Mouse (Mus musculus): ENCODE measurements at regions not wholly inside any gene's neighbourhood (a gene's known extent, or its start where the extent isn't known, plus 50 kb on each side); places are given as distances from the start of the nearest gene placed in this dataset.

- no peaks in the 10 kb centered on the region for H3K4me1 ChIP-seq
- H3K9me3 ChIP-seq, result no peaks in the 10 kb centered on the region
- H3K4me3 ChIP-seq, result no peak overlapping the region
- ATAC-seq (ENCODE audit: extremely low read depth, insufficient number of reproducible peaks, low FRiP score, low TSS enrichment), result no peak
- H3K27me3 ChIP-seq (replicated peaks), result no peaks in the 10 kb centered on the region
- no peaks in the 10 kb centered on the region for H3K36me3 ChIP-seq
- no peak overlapping the region for H3K27ac ChIP-seq (replicated peaks)
- H3K9ac ChIP-seq, result no peak overlapping the region
- no peak overlapping the region for H3K4me2 ChIP-seq
- WGBS, result 68% methylated on average over 2 of the region's 2 CpGs
Measured at GRCm38 (mm10) chr7:71541467-71541866, 190.2 kb upstream of the Gm10295 start.

- Histone ChIP-seq H3K27me3 (replicated peaks) (no peaks in the 10 kb centered on the region), H3K4me3 (no peak overlapping the region), H3K27ac (replicated peaks) (no peak overlapping the region; the same call in 1 of the 2 replicates), H3K9ac (no peak overlapping the region), H3K4me2 (no peak overlapping the region), H3K4me1 (peaks cover 18% of the 10 kb centered on the region), H3K36me3 (no peaks in the 10 kb centered on the region), H3K9me3 (no peaks in the 10 kb centered on the region)
- 21% methylated on average over 5 of the region's 5 CpGs for WGBS
- ATAC-seq (ENCODE audit: extremely low read depth, insufficient number of reproducible peaks, low FRiP score, low TSS enrichment), result no peak
Measured at GRCm38 (mm10) chr7:71533109-71533508, 181.8 kb upstream of the Gm10295 start.

DNA sequence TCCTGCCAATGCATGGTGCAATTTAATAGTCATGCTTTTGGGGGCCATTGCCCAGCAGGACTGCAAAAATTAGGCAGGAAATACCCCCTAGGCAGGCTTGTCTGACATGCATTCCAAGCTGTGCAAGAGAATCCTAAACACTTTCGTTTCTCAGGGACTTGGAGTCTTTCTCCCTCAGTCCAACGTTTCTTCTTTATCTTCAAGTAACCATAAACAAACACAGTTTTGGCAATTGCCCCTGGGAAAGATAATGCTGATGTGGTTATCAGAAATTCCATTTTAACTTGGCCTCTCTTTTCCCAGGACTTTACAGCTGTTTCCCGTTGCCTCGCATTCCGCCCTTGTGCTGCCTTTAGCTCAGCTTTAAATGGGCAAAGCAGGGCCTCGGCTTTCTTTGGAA lies 180.2 kb upstream of the Gm10295 start:
- H3K4me3 ChIP-seq, result peak overlapping the region; percentile 29; the same call in 1 of the 2 replicates
- no peaks in the 10 kb centered on the region for H3K27me3 ChIP-seq (replicated peaks)
- peaks cover 18% of the 10 kb centered on the region for H3K4me1 ChIP-seq
- H3K9ac ChIP-seq, result no peak overlapping the region
- H3K9me3 ChIP-seq, result no peaks in the 10 kb centered on the region
- WGBS, result 7% methylated on average over 6 of the region's 6 CpGs
- no peaks in the 10 kb centered on the region for H3K36me3 ChIP-seq
- H3K4me2 ChIP-seq, result peak overlapping the region; percentile 55
- ATAC-seq (ENCODE audit: extremely low read depth, insufficient number of reproducible peaks, low FRiP score, low TSS enrichment), result no peak
- H3K27ac ChIP-seq (replicated peaks), result peak overlapping the region; percentile 61

DNA sequence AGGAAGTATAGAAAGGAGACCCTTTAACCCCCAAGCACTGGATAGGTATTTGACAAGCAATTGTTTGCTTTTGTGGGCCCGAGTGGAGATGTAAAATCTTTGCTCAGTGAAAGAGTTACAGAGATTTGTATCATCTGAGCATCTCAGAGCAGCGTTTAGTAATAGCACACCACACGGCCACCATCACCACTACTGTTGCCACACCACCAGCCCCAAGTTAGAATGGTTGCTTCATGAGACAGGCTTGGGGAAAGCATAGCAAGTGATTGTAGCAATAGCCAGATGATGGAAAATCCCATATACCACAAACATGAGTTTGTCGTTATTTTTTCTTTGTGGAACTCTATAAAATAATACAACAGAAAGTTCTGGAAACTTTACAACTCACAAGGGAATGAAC lies 179.6 kb upstream of the Gm10295 start:
- no peak for ATAC-seq (ENCODE audit: extremely low read depth, insufficient number of reproducible peaks, low FRiP score, low TSS enrichment)
- 79% methylated on average over 4 of the region's 4 CpGs for WGBS

DNA sequence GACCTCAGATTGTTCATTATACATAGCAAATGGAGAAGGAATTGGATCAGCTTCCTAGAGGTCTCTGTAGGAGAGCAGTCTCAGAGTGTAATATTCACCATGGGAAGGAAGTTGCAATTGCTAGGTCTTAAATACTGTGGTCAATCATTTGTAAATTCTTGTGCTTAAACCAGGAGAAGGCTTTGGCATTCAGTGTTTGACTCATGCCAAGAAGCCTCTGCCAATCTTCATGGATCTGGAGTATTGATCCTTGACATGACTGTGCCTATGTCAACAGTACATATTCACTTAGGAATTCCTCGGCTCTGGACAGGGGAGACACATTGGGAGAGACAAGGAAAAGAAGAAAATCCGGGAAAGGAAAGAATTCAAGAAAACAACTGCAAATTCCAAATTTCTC lies 174.9 kb upstream of the Gm10295 start:
- 68% methylated on average over 2 of the region's 2 CpGs for WGBS

More for the DNA sequence above, 179.6 kb upstream of the Gm10295 start:
- Histone ChIP-seq H3K27me3 (replicated peaks) (no peaks in the 10 kb centered on the region), H3K9me3 (no peaks in the 10 kb centered on the region), H3K4me3 (no peak overlapping the region), H3K4me1 (peaks cover 18% of the 10 kb centered on the region), H3K36me3 (no peaks in the 10 kb centered on the region), H3K4me2 (no peak overlapping the region), H3K9ac (no peak overlapping the region), H3K27ac (replicated peaks) (peak overlapping the region; percentile 61)

DNA sequence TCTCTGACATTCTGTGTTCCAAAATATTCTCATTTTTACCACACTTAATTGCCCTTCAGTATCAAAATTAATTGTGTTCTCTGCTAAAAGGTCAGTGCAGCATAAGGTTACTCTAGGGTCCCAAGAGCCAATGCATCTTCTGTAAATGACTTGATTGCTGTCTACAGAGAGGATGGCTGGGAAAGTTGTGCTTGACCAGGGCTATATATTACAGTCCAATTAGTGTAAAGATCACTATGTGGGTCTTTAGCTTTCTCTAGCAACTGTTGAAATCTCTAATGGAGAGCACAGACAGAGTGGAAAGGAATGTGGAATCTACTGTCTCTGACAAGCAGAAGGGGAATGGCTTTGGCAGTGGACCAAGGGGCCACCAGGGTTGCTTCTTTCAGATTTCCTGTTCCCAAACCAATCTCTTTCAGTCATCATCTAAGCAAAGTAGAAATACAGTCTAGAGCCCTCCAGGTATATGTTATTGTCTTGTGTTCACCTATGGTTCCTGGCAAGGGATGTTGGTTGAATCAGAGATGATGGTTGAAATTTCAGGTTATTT lies 173.4 kb upstream of the Gm10295 start:
- ATAC-seq (ENCODE audit: extremely low read depth, insufficient number of reproducible peaks, low FRiP score, low TSS enrichment), result no peak

More for the DNA sequence above, 174.9 kb upstream of the Gm10295 start:
- peaks cover 5% of the 10 kb centered on the region for H3K4me1 ChIP-seq
- H3K36me3 ChIP-seq, result no peaks in the 10 kb centered on the region
- H3K27me3 ChIP-seq (replicated peaks), result no peaks in the 10 kb centered on the region
- H3K4me3 ChIP-seq, result no peak overlapping the region
- ATAC-seq (ENCODE audit: extremely low read depth, insufficient number of reproducible peaks, low FRiP score, low TSS enrichment), result no peak
- no peaks in the 10 kb centered on the region for H3K9me3 ChIP-seq
- no peak overlapping the region for H3K27ac ChIP-seq (replicated peaks)
- H3K4me2 ChIP-seq, result no peak overlapping the region
- H3K9ac ChIP-seq, result no peak overlapping the region

GRCm38 (mm10) chr7:71524119-71524518 lies 172.8 kb upstream of the Gm10295 start:
- no peak for ATAC-seq (ENCODE audit: extremely low read depth, insufficient number of reproducible peaks, low FRiP score, low TSS enrichment)
- no peak overlapping the region for H3K4me3 ChIP-seq
- H3K9ac ChIP-seq, result no peak overlapping the region
- H3K4me1 ChIP-seq, result peaks cover 5% of the 10 kb centered on the region
- H3K27ac ChIP-seq (replicated peaks), result no peak overlapping the region
- H3K9me3 ChIP-seq, result no peaks in the 10 kb centered on the region
- H3K4me2 ChIP-seq, result no peak overlapping the region
- 63% methylated on average over 2 of the region's 2 CpGs for WGBS
- H3K27me3 ChIP-seq (replicated peaks), result no peaks in the 10 kb centered on the region
- no peaks in the 10 kb centered on the region for H3K36me3 ChIP-seq

More for the DNA sequence above, 173.4 kb upstream of the Gm10295 start:
- H3K27me3 ChIP-seq (replicated peaks), result no peaks in the 10 kb centered on the region
- H3K9ac ChIP-seq, result no peak overlapping the region
- no peaks in the 10 kb centered on the region for H3K36me3 ChIP-seq
- peaks cover 5% of the 10 kb centered on the region for H3K4me1 ChIP-seq
- no peak overlapping the region for H3K4me3 ChIP-seq
- no peak overlapping the region for H3K4me2 ChIP-seq
- H3K9me3 ChIP-seq, result no peaks in the 10 kb centered on the region
- H3K27ac ChIP-seq (replicated peaks), result no peak overlapping the region

- 71% methylated on average over 3 of the region's 3 CpGs for WGBS
- ATAC-seq (ENCODE audit: extremely low read depth, insufficient number of reproducible peaks, low FRiP score, low TSS enrichment), result no peak
- H3K9ac ChIP-seq, result no peak overlapping the region
- no peak overlapping the region for H3K27ac ChIP-seq (replicated peaks)
- H3K36me3 ChIP-seq, result no peaks in the 10 kb centered on the region
- no peaks in the 10 kb centered on the region for H3K9me3 ChIP-seq
- no peaks in the 10 kb centered on the region for H3K27me3 ChIP-seq (replicated peaks)
- no peak overlapping the region for H3K4me2 ChIP-seq
- H3K4me3 ChIP-seq, result no peak overlapping the region
- H3K4me1 ChIP-seq, result no peaks in the 10 kb centered on the region
Measured at GRCm38 (mm10) chr7:71507379-71507778, 156.1 kb upstream of the Gm10295 start.

DNA sequence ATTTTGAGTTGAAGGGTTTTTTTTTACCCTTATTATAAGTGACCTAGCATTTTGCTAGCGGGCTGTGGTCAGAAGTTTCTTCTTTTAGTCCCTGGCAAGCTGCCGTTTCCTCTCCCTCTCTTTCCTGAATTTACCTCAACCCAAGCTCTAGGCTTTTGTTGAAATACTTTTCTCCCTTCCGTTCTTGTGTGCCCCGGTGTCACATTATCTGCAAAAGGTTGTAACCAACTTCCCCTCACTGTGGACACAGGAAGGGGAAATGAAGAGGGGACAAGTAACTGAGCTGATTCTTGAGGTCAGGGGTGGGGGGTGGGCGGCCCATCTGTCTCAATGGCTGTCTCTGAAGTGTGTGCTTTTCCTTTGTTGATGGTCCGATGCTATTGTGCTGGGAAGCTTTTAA lies 149.4 kb upstream of the Gm10295 start:
- ATAC-seq (ENCODE audit: extremely low read depth, insufficient number of reproducible peaks, low FRiP score, low TSS enrichment), result no peak
- no peak overlapping the region for H3K4me2 ChIP-seq
- no peaks in the 10 kb centered on the region for H3K9me3 ChIP-seq
- H3K27me3 ChIP-seq (replicated peaks), result no peaks in the 10 kb centered on the region
- peak overlapping the region; percentile 21; the same call in 1 of the 2 replicates for H3K27ac ChIP-seq (replicated peaks)
- H3K9ac ChIP-seq, result no peak overlapping the region
- no peaks in the 10 kb centered on the region for H3K36me3 ChIP-seq
- WGBS, result 52% methylated on average over 6 of the region's 6 CpGs
- H3K4me3 ChIP-seq, result no peak overlapping the region
- 0 out of 2 replicates have a peak, but pooled peaks cover 2% of the 10 kb centered on the region for H3K4me1 ChIP-seq

DNA sequence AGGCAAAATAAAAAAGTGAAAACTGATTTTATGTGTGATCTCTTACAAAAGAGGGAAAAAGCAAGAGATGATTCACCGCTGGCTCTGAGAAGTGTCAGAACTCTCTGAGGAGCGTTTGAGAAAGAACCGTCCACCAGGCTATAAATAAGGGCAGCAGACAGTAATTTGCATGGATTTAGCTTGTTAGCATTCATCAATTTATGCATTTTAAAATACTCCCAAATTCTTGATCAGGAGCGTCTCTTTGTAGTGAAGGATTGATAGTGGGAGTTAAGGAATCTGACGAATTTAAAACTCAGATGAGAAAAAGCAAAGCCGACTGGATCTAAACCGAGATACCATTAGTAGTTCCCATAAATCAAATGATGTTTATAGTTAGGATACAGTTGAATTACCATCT lies 146.8 kb upstream of the Gm10295 start:
- H3K36me3 ChIP-seq, result no peaks in the 10 kb centered on the region
- ATAC-seq (ENCODE audit: extremely low read depth, insufficient number of reproducible peaks, low FRiP score, low TSS enrichment), result no peak
- H3K27me3 ChIP-seq (replicated peaks), result no peaks in the 10 kb centered on the region
- H3K9ac ChIP-seq, result no peak overlapping the region
- H3K9me3 ChIP-seq, result no peaks in the 10 kb centered on the region
- no peak overlapping the region for H3K4me3 ChIP-seq
- H3K27ac ChIP-seq (replicated peaks), result no peak overlapping the region
- no peak overlapping the region for H3K4me2 ChIP-seq
- 58% methylated on average over 7 of the region's 7 CpGs for WGBS
- 0 out of 2 replicates have a peak, but pooled peaks cover 2% of the 10 kb centered on the region for H3K4me1 ChIP-seq

DNA sequence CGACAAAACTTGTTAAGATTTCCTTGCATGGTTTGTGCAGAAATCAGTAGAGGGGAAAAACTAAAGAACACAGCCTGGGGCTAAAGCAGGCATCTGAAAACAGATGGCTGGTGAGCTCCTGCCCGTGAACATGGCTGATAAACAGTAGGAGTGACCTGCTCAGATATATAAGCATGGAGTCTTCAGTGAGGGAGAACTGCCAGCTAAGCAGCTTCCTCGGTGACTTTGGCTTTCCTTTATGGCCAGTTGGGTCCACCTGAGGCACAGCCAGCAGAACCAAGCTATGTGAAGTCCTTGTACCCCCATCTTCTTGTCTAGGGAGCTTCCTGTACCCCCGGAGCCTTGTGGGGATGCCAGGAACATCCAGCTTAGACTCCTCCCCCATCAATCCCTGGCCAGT lies 139.8 kb upstream of the Gm10295 start:
- no peaks in the 10 kb centered on the region for H3K4me1 ChIP-seq
- H3K27me3 ChIP-seq (replicated peaks), result no peaks in the 10 kb centered on the region
- H3K9ac ChIP-seq, result no peak overlapping the region
- H3K36me3 ChIP-seq, result no peaks in the 10 kb centered on the region
- WGBS, result 63% methylated on average over 4 of the region's 4 CpGs
- no peak overlapping the region for H3K27ac ChIP-seq (replicated peaks)
- H3K9me3 ChIP-seq, result no peaks in the 10 kb centered on the region
- no peak overlapping the region for H3K4me2 ChIP-seq
- no peak for ATAC-seq (ENCODE audit: extremely low read depth, insufficient number of reproducible peaks, low FRiP score, low TSS enrichment)
- H3K4me3 ChIP-seq, result no peak overlapping the region

GRCm38 (mm10) chr7:71488016-71488650 lies 136.8 kb upstream of the Gm10295 start:
- no peak overlapping the region for H3K27ac ChIP-seq (replicated peaks)
- no peaks in the 10 kb centered on the region for H3K36me3 ChIP-seq
- H3K9ac ChIP-seq, result no peak overlapping the region
- 78% methylated on average over 7 of the region's 7 CpGs for WGBS
- no peaks in the 10 kb centered on the region for H3K9me3 ChIP-seq
- no peak overlapping the region for H3K4me3 ChIP-seq
- H3K27me3 ChIP-seq (replicated peaks), result no peaks in the 10 kb centered on the region
- no peak overlapping the region for H3K4me2 ChIP-seq
- no peaks in the 10 kb centered on the region for H3K4me1 ChIP-seq
- ATAC-seq (ENCODE audit: extremely low read depth, insufficient number of reproducible peaks, low FRiP score, low TSS enrichment), result no peak
